Mouse (Mus musculus): ENCODE results near the gene Aadacl3.

DNA sequence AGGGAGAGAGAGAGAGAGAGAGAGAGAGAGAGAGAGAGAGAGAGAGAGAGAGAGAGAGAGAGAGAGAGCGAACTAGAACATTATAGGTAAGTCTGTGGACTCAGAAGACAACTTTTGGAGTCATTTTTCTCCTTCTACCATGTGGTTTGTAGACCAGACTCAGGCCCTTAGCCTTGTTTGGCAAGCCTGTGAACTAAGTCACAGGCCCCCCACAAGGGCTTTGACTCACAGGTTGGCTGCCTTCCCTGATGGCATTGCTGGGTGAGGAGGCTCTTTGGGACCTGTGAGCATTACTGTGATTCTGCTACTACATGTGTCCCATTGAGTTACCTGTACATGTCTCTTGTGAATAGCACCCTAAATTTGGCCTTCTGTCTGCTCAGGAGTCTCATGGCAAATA is 4.5 kb upstream of the Aadacl3 start:
- TF ChIP-seq KAT2A (IDR thresholded peaks at IDR 0.05; ENCODE audit: insufficient replicate concordance, low read length) (no peak), USF1 (IDR thresholded peaks at IDR 0.05; ENCODE audit: low read depth, low read length) (no peak), MAFK (IDR thresholded peaks at IDR 0.05; ENCODE audit: insufficient replicate concordance, low read length) (no peak), CHD2 (IDR thresholded peaks at IDR 0.05; ENCODE audit: low read length) (no peak), CTCF (conservative IDR thresholded peaks at IDR 0.05 in 1 of 2, IDR thresholded peaks at IDR 0.05 in 1 of 2; ENCODE audit: low read depth in 2 of 2, low read length in 2 of 2) (no peak), MXI1 (IDR thresholded peaks at IDR 0.05; ENCODE audit: low read depth, low read length) (no peak), CHD1 (IDR thresholded peaks at IDR 0.05; ENCODE audit: low read depth, low read length) (no peak), TCF12 (IDR thresholded peaks at IDR 0.05; ENCODE audit: low read depth, low read length) (no peak), BHLHE40 (IDR thresholded peaks at IDR 0.05; ENCODE audit: low read depth, low read length) (no peak)
